Mouse (Mus musculus): Measurements from ENCODE around the gene Acap1.
A peak's percentile ranks its signal among the peaks of the same experiment; 100 is the strongest.

- TF ChIP-seq CTCF (IDR thresholded peaks at IDR 0.05; ENCODE audit: low read depth) (peak; percentile 83), EP300 (IDR thresholded peaks at IDR 0.05; ENCODE audit: low read depth) (no peak)
Observed at GRCm38 (mm10) chr11:69855347-69855746, 40.0 kb downstream of the Acap1 start.
